Mouse (Mus musculus): ENCODE results near the gene Phldb1. TPM values are rescaled to one million over a fixed set of nuclear protein-coding genes. Genes with fewer than 3 reads are reported as not detected.

The Phldb1 gene
- total and polyA plus RNA-seq, 3 experiments, result 13.8 to 23.0 TPM; not detected in 1

- no peak for TF ChIP-seq KAT2A (conservative IDR thresholded peaks at IDR 0.05; ENCODE audit: low read depth, low read length)
- TF ChIP-seq USF2 (IDR thresholded peaks at IDR 0.05; ENCODE audit: borderline replicate concordance in 1 of 2, insufficient read depth in 1 of 2, low read depth in 1 of 2, low read length in 2 of 2), result no peak
- peak; percentile 32 for TF ChIP-seq RAD21 (IDR thresholded peaks at IDR 0.05; ENCODE audit: low read depth, low read length)
- no peak for TF ChIP-seq TAL1 (IDR thresholded peaks at IDR 0.05; ENCODE audit: low read length)
- TF ChIP-seq TBP (IDR thresholded peaks at IDR 0.05; ENCODE audit: low read depth, low read length), result no peak
- TF ChIP-seq ZKSCAN1 (IDR thresholded peaks at IDR 0.05; ENCODE audit: low read depth, low read length), result no peak
- no peak for TF ChIP-seq JUND (IDR thresholded peaks at IDR 0.05; ENCODE audit: low read depth, low read length)
- TF ChIP-seq GABPA (IDR thresholded peaks at IDR 0.05; ENCODE audit: low read depth, low read length), result no peak
- no peak for TF ChIP-seq SIN3A (IDR thresholded peaks at IDR 0.05; ENCODE audit: low read length)
- TF ChIP-seq ETS1 (IDR thresholded peaks at IDR 0.05; ENCODE audit: low read depth, low read length), result no peak
- no peak for TF ChIP-seq TCF12 (IDR thresholded peaks at IDR 0.05; ENCODE audit: low read depth, low read length)
- TF ChIP-seq EP300 (IDR thresholded peaks at IDR 0.05; ENCODE audit: low read depth in 1 of 2, low read length in 2 of 2), result no peak
- no peak for TF ChIP-seq ZNF384 (IDR thresholded peaks at IDR 0.05; ENCODE audit: low read depth, low read length)
- TF ChIP-seq MAX (IDR thresholded peaks at IDR 0.05; ENCODE audit: low read length), result no peak
- no peak for TF ChIP-seq E2F4 (IDR thresholded peaks at IDR 0.05; ENCODE audit: borderline replicate concordance, low read depth, low read length)
- TF ChIP-seq CTCF (IDR thresholded peaks at IDR 0.05 in 2 of 3, conservative IDR thresholded peaks at IDR 0.05 in 1 of 3; ENCODE audit: control insufficient read depth in 1 of 3, insufficient read depth in 1 of 3, low read depth in 2 of 3, low read length in 3 of 3, poor library complexity in 1 of 3, severe bottlenecking in 1 of 3), result peak; percentile 15 to 46 (median 42); a peak in 4 of 6 replicates
- TF ChIP-seq POLR2AphosphoS2 (IDR thresholded peaks at IDR 0.05; ENCODE audit: low read length), result no peak
- TF ChIP-seq CHD1 (IDR thresholded peaks at IDR 0.05; ENCODE audit: low read depth, low read length), result no peak
- TF ChIP-seq ZMIZ1 (IDR thresholded peaks at IDR 0.05; ENCODE audit: low read depth, low read length), result no peak
- peak; percentile 36 for TF ChIP-seq SMC3 (IDR thresholded peaks at IDR 0.05; ENCODE audit: low read depth, low read length)
- TF ChIP-seq GATA1 (IDR thresholded peaks at IDR 0.05; ENCODE audit: low read depth, low read length), result no peak
- no peak for TF ChIP-seq MAZ (IDR thresholded peaks at IDR 0.05; ENCODE audit: low read depth, low read length)
- TF ChIP-seq MAFK (IDR thresholded peaks at IDR 0.05; ENCODE audit: borderline replicate concordance, low read depth, low read length), result no peak
- no peak for TF ChIP-seq ELF1 (IDR thresholded peaks at IDR 0.05; ENCODE audit: low read depth, low read length)
- peaks cover 0 to 8% of the 10 kb centered on the region in 2 experiments; a peak in 2 of 4 replicates for H3K4me1 ChIP-seq (ENCODE audit: control insufficient read depth in 1 of 2, insufficient read depth in 2 of 2, low read length in 2 of 2)
These were observed 36.4 kb upstream of the Phldb1 start for GRCm38 (mm10) chr9:44771376-44771775.

More at GRCm38 (mm10) chr9:44771376-44771775, 36.4 kb upstream of the Phldb1 start:
- peaks cover 0 to 11% of the 10 kb centered on the region in 2 experiments; a peak in 2 of 4 replicates for H3K36me3 ChIP-seq (ENCODE audit: control insufficient read depth in 1 of 2, insufficient read depth in 2 of 2, low read length in 2 of 2)
- H3K4me3 ChIP-seq (ENCODE audit: control insufficient read depth in 1 of 2, insufficient read depth in 1 of 2, low read depth in 2 of 2, low read length in 2 of 2), result peak overlapping the region in 1 of 2 experiments; percentile 18; a peak in 1 of 4 replicates
- H3K79me2 ChIP-seq (ENCODE audit: control insufficient read depth, insufficient read depth, low read length, poor library complexity), result peaks cover 11% of the 10 kb centered on the region
- H3K9ac ChIP-seq (ENCODE audit: control insufficient read depth, low read depth, low read length, poor library complexity, severe bottlenecking), result peak overlapping the region; percentile 41; the same call in 1 of the 2 replicates
- peak overlapping the region; percentile 86 for H3K27ac ChIP-seq (ENCODE audit: control insufficient read depth, low read depth, low read length)
- no peaks in the 10 kb centered on the region for H3K27me3 ChIP-seq (ENCODE audit: control insufficient read depth in 1 of 2, insufficient read depth in 2 of 2, low read length in 2 of 2)
- H3K9me3 ChIP-seq (replicated peaks; ENCODE audit: insufficient read depth, low read length), result no peaks in the 10 kb centered on the region
- peak; percentile 69 for DNase-seq (ENCODE audit: low read depth, low spot score)
